Mouse (Mus musculus) liver, postnatal 0 days (tissue): ENCODE measurements around the gene Unc13a. TPM values are rescaled to one million over a fixed set of nuclear protein-coding genes. Genes with fewer than 3 reads are reported as not detected.
A peak's percentile ranks its signal among the peaks of the same experiment; 100 is the strongest.

Source experiments
- ATAC-seq: fragments of 200-750 bp; cut with Nextera tagmentation; 2 replicates; pipeline ENCODE4 v1.8.0; 2017; ENCODE audit warnings: mild to moderate bottlenecking, moderate library complexity
- DNase-seq: peaks from one replicate; pipeline ENCODE4 v3.0.0-alpha.2; 2016
- H3K27ac ChIP-seq: fragments of 300-500 bp; sonication (generic); 2 replicates; pipeline ENCODE4 v1.5.1; 2014; ENCODE audit warnings: antibody characterized with exemption, moderate library complexity, mild to moderate bottlenecking, low read depth
- H3K27me3 ChIP-seq: fragments of 300-500 bp; sonication (generic); 2 replicates; pipeline ENCODE4 v1.6.1; 2014; ENCODE audit warnings: low read length, control low read depth, mixed read lengths; ENCODE audit not compliant: insufficient read depth
- H3K36me3 ChIP-seq: fragments of 300-500 bp; sonication (generic); replicated peaks from 2 replicates; pipeline ENCODE4 v1.6.1; 2014; ENCODE audit warnings: mild to moderate bottlenecking, control low read depth, low read length, moderate library complexity, mixed read lengths; ENCODE audit not compliant: insufficient read depth
- H3K4me1 ChIP-seq: fragments of 300-500 bp; sonication (generic); 2 replicates; pipeline ENCODE4 v1.6.1; 2014; ENCODE audit warnings: antibody characterized with exemption, mild to moderate bottlenecking, control low read depth; ENCODE audit not compliant: insufficient read depth
- H3K4me2 ChIP-seq: fragments of 300-500 bp; sonication (generic); 2 replicates; pipeline ENCODE4 v1.6.1; 2014; ENCODE audit warnings: low read depth, mild to moderate bottlenecking, low read length, moderate library complexity, mixed read lengths
- H3K4me3 ChIP-seq: fragments of 300-500 bp; sonication (generic); 2 replicates; pipeline ENCODE4 v1.5.1; 2014; ENCODE audit warnings: low read depth, low read length
- H3K9ac ChIP-seq: fragments of 300-500 bp; sonication (generic); replicated peaks from 2 replicates; pipeline ENCODE4 v1.6.1; 2014; ENCODE audit warnings: mild to moderate bottlenecking, moderate library complexity
- H3K9me3 ChIP-seq: fragments of 300-500 bp; sonication (generic); 2 replicates; pipeline ENCODE4 v1.6.1; 2016; ENCODE audit warnings: mild to moderate bottlenecking, control low read depth, low read length, mixed read lengths
- CTCF ChIP-seq: sonication (generic); IDR thresholded peaks from 2 replicates; pipeline ENCODE4 v1.5.1; 2016; ENCODE audit warnings: antibody characterized with exemption, low read depth
- EP300 ChIP-seq: IDR thresholded peaks from 2 replicates; pipeline ENCODE4 v1.6.1; 2016; ENCODE audit warnings: antibody characterized with exemption, low read depth, mild to moderate bottlenecking
- WGBS: fragments of 180-500 bp; shearing (Covaris S2); extraction: QIAGEN DNeasy Blood & Tissue Kit; methylation state at CpG from one replicate; pipeline ENCODE4 v1.1.7; 2014; ENCODE audit not compliant: insufficient replicate concordance; 5-methylcytosine and 5-hydroxymethylcytosine counted together
- polyA plus RNA-seq: library from polyadenylated mRNA; unstranded; fragments of >200 nt; fragmentation: Nextera tagmentation; extraction: Ambion mirVana; gene quantifications from 2 replicates; pipeline ENCODE4 v1.2.1, GENCODE M21; 2015

Gene Unc13a
- polyA plus RNA-seq, 1 experiment from 2014 or later: 0.36 TPM

DNA sequence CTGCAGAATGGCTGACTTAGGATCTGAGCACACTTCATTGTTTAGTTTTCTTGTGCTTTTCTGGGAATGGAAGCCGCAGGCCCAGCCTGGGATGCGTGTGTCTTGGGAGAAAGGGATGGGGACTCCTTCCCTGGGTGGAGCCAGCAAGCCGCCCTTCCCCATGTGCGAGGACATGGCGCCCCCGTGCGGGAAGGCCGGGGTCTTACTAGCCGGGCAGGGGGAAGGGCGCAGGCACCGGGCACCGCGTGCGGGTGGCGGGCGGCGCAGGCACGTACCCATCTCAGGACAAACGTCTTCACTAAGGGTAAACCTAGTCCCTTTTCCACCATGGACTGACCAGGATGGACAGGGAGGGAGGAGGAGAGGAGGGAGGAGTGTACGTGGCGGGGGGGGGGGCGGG, 38.4 kb downstream of the Unc13a start:
- TF ChIP-seq EP300: no peak
- TF ChIP-seq CTCF: peak; percentile 80
- peak; percentile 78 for DNase-seq
- WGBS: 5% methylated on average over 19 of the region's 22 CpGs
- Histone ChIP-seq H3K27me3 (peaks cover 35% of the 10 kb centered on the region), H3K9me3 (no peaks in the 10 kb centered on the region), H3K4me3 (no peak overlapping the region), H3K9ac (no peak overlapping the region), H3K36me3 (no peaks in the 10 kb centered on the region), H3K27ac (no peak overlapping the region), H3K4me1 (peaks cover 22% of the 10 kb centered on the region), H3K4me2 (peak overlapping the region; percentile 26)
- no peak for ATAC-seq

DNA sequence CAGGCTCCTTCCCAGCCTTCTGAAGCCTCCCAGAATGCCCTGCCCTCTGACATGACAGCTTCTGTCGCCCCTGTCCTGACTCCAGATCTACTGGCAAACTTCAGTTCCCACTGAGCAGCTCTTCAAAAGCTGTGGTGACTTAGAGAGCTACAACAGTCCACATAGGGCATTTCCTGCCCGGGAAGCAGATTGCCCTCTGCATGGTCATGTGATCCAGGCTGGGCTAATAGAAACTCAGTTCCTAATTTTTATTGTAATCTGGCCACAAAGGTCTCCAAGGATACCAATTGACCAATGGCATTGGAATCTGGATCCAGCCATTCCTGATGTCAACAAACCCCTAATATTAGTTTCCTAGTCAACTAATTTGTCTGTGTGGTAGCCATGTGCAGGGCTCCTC, 39.7 kb downstream of the Unc13a start:
- no peaks in the 10 kb centered on the region; the same call in 1 of the 2 replicates for H3K36me3 ChIP-seq
- ATAC-seq (no peak), DNase-seq (no peak)
- H3K27me3 ChIP-seq: peaks cover 35% of the 10 kb centered on the region
- TF ChIP-seq EP300 (no peak), CTCF (no peak)
- H3K9me3 ChIP-seq: no peaks in the 10 kb centered on the region
- no peak overlapping the region for H3K4me2 ChIP-seq
- WGBS: 36% methylated on average over 2 of the region's 2 CpGs
- no peak overlapping the region for H3K4me3 ChIP-seq
- H3K4me1 ChIP-seq: peaks cover 30% of the 10 kb centered on the region
- H3K27ac ChIP-seq: no peak overlapping the region
- no peak overlapping the region for H3K9ac ChIP-seq

DNA sequence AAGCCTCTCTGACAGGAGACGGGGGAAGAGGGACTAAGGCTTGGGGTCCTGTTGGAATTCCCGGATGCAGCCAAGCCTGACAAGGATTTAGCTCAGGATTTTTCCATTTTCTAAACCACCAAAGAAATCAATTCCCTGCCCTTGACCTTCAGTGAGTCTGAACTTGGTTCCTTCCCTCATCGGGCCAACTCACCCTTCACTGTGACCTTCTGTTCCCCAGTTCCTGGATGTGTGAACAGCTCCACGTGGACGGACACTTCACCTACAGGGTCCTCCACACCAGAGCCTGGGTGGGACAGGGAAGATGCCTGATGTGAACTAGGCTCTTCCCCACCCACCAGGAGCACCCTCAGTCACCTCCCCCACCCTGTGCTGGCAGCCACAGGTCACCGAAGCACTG, 40.8 kb downstream of the Unc13a start:
- Histone ChIP-seq H3K4me3 (no peak overlapping the region), H3K36me3 (no peaks in the 10 kb centered on the region; the same call in none of the 2 replicates), H3K9me3 (no peaks in the 10 kb centered on the region), H3K27me3 (peaks cover 35% of the 10 kb centered on the region), H3K4me1 (peaks cover 30% of the 10 kb centered on the region), H3K27ac (no peak overlapping the region), H3K4me2 (no peak overlapping the region), H3K9ac (no peak overlapping the region)
- TF ChIP-seq CTCF (no peak), EP300 (no peak)
- WGBS: 66% methylated on average over 6 of the region's 6 CpGs
- no peak for ATAC-seq
- DNase-seq: no peak

DNA sequence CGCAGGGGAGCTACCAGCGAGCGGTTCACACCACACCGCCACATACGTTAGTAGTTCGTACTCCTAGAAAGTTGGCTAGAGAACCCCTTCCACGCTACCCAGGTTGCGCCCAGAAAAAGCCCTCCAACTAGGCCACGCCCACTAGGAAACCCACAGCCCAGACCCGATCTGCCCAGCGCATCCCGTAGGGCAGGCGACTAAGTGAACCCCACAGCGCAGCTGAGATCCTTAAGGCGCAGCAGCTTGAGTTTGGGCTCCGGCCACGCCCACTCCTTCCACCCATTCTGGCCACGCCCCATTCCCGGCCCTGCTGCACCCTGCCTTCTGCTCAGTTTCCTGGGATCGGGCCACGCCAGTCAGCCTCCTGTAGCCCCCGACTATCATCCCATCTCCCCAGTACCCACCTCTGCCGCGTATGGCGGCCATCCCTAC, 41.8 kb downstream of the Unc13a start:
- peak; percentile 56 for DNase-seq
- peaks cover 2% of the 10 kb centered on the region for H3K36me3 ChIP-seq
- TF ChIP-seq EP300 (no peak), CTCF (no peak)
- no peak overlapping the region for H3K9ac ChIP-seq
- peak overlapping the region; percentile 51 for H3K4me3 ChIP-seq
- ATAC-seq: peak; percentile 12
- H3K4me1 ChIP-seq: peaks cover 30% of the 10 kb centered on the region
- no peaks in the 10 kb centered on the region for H3K9me3 ChIP-seq
- peak overlapping the region; percentile 35; the same call in 1 of the 2 replicates for H3K27ac ChIP-seq
- H3K27me3 ChIP-seq: peaks cover 32% of the 10 kb centered on the region
- WGBS: 5% methylated on average over 25 of the region's 25 CpGs
- peak overlapping the region; percentile 87 for H3K4me2 ChIP-seq

DNA sequence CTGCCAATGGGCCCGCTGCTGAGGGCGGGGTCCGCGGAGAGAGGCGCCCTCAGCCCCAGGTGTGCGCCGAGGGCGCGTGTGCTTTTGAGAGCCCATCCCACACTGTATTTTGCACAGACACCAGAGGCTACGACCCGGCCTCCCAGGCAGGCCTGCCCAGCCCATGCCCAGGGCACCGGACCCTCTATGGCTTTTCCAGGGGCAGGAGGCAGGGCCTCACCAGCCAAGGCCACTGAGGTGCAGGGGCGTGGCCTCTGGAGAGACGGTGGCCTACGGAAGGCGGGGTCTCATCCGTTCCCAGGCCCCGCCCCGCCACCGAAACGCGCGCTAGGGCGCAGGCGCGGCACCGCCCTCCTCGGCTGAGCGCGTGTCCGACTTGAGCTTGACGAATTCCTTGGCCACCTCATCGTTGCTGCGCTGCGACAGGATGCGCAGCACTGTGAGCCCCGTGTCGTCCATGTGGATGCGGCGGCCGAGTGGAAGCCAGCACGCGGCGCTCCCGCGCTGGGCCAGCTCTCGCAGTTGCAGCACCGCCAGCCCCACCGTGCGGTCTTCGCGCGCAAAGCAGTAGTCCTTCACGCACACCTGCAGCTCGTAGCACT, 42.4 kb downstream of the Unc13a start:
- TF ChIP-seq EP300: no peak
- peak; percentile 55 for TF ChIP-seq CTCF
- DNase-seq (peak; percentile 90), ATAC-seq (peak; percentile 84)
- under 1% methylated on average over 52 of the region's 55 CpGs for WGBS
- Histone ChIP-seq H3K36me3 (peaks cover 7% of the 10 kb centered on the region), H3K9me3 (no peaks in the 10 kb centered on the region), H3K27ac (peak overlapping the region; percentile 53; the same call in 1 of the 2 replicates), H3K4me1 (peaks cover 30% of the 10 kb centered on the region), H3K4me2 (peak overlapping the region; percentile 87), H3K9ac (peak overlapping the region; percentile 59), H3K4me3 (peak overlapping the region; percentile 51), H3K27me3 (peaks cover 28% of the 10 kb centered on the region)

DNA sequence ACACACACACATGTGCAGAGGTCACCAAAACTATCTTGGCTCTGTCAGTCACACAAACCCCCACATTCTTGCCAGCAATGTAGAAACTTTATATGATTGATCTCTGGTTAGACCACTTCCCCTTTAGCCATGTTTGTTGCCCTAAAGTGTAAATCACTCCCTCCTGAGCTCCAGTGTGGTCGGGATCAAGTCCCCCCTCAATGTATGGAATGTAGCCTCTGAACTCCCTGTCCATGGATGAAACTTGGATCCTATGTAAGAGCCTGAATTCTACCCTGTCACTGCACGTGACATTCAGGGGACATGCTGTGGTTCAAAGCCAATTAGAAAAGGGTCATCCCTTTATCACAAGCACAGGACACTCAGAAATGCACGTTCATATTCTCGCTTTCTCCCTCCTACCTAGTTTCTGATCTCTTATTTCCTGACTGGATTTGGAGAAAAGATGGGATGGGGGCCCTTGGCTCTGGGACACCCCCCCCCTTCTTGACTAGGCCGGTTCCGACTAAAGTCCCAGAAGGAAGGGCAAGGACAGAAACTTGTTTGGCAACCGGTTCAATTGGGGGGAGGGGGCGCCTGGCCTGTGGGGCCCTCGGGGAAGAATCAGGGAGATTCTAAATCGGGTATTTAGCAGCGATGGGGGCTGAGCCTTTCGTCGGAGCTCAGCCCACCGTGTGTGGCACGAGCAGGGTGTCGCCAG, 43.0 kb downstream of the Unc13a start:
- Histone ChIP-seq H3K36me3 (peaks cover 14% of the 10 kb centered on the region), H3K4me1 (peaks cover 30% of the 10 kb centered on the region), H3K27ac (peak overlapping the region; percentile 53; the same call in 1 of the 2 replicates), H3K4me3 (peak overlapping the region; percentile 51), H3K4me2 (peak overlapping the region; percentile 87), H3K27me3 (peaks cover 22% of the 10 kb centered on the region), H3K9me3 (peaks cover 3% of the 10 kb centered on the region; the same call in 1 of the 2 replicates), H3K9ac (peak overlapping the region; percentile 59)
- 5% methylated on average over 16 of the region's 16 CpGs for WGBS
- DNase-seq (no peak), ATAC-seq (no peak)
- no peak for TF ChIP-seq CTCF
- no peak for TF ChIP-seq EP300
